Mouse (Mus musculus) right cerebral cortex, adult 2 months (tissue): Measurements from ENCODE around the gene Pcsk2.
A peak's percentile ranks its signal among the peaks of the same experiment; 100 is the strongest.

Experiments used
- DNase-seq, 2 experiments: peaks; one replicate each; pipeline ENCODE4 v3.0.0; 2021 to 2022; ENCODE audit warnings: low spot score in 2 of 2

The Pcsk2 gene

GRCm38 (mm10) chr2:143837291-143837701 lies 291.3 kb downstream of the Pcsk2 start:
- peak; percentile 80 to 84 for DNase-seq

DNA sequence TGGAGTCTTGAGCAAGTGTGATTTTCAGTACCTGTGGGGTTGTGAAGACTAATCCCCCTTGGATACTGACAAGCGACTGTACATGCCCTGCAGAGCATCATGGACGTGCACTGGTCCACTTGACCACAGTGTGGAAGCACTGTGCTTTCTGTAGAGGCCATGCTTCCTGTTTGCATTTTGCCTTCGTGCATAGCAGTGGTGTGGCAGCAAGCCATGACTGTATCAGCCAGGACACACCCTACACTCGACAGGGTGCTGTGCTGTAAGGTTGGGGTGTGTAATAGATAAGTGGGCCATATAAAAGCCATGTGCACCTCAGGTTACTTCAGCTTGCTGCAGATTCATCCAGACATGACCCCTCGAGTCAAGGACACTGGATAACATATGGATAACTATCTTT lies 292.7 kb downstream of the Pcsk2 start:
- no peak for DNase-seq

DNA sequence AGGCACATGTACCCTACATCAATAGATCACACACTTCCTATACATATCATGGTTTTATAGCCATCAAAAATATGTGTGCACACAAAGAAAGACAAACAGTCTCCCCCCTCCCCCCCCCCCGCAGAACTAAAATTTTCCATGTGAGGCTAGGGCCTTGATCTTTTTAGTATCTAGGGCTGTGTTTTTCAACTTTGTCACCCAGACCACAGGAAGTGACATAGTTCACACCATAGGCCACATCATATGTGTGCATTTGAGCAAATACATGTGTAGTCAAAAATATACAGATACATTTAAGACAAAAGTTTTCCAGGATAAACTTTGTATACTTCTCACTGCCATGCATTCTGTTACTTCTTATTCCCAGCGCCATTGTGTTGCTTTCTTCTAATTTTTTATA lies 293.5 kb downstream of the Pcsk2 start:
- no peak for DNase-seq

GRCm38 (mm10) chr2:143840895-143841294 lies 294.9 kb downstream of the Pcsk2 start:
- DNase-seq, result no peak

DNA sequence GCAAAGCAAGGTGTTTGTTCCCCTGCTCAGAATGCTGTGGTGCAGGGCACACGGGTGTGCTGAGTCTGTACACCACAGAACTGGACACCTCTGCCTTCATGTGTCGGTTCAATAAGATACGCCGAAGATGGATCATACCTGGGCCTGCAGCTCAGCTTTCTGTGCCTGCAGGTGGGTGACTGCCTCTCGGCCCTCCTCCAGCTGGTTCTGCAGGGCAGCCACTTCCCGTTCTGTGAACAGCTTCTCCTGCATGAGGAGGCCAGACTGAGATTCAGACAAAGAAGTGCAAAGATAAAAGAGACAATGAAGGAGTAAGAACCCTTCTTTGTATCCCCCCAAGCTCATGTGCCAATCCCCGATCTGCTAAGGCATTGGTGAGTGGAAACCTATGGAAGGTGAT lies 295.6 kb downstream of the Pcsk2 start:
- no peak for DNase-seq

GRCm38 (mm10) chr2:143844779-143845178 lies 298.8 kb downstream of the Pcsk2 start:
- no peak for DNase-seq

GRCm38 (mm10) chr2:143846799-143847198 lies 300.8 kb downstream of the Pcsk2 start:
- no peak for DNase-seq

- no peak for DNase-seq
Observed at GRCm38 (mm10) chr2:143847291-143847690, 301.3 kb downstream of the Pcsk2 start.

DNA sequence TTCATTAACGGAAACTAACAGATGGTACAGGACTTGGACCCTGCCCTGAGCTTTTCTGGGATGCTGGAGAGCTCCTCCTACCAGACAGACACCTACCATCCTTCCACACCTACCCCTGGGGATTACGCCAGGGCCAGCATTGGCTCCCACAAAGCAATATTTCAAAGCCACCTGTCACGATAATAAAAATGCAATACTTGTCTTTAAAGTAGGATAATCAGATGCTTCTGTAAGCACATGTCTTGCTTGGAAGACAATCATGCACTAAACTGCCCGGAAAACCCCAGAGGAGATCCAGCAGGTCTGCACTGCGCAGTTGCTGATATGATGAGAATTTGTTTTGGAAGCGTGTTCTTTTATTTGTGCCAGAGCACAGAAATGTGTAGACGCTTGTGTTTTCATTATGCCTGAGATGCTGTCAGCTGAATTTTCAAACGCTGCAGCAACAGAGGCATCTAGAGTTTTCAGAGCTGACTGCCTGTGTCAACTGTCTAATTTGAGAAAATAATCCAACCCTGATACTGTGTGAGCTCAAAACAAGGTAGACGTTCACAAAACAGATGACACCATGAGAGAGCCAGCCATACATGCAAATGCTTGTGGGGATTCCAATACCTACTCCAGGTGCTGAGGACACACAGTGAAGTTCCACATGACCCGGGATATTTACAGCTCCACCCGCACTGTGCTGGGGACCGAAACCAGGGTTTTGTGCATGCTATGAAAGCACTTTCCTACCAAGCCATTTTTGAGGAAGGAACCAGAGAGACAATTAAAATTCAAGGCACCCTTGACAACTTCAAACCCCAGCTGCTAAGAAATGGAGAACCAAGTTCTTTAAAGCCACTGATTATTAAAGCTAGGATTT lies 305.6 kb downstream of the Pcsk2 start:
- DNase-seq, result peak; percentile 15 to 23

- DNase-seq, result no peak
Observed at GRCm38 (mm10) chr2:143852295-143853275, 306.6 kb downstream of the Pcsk2 start.

DNA sequence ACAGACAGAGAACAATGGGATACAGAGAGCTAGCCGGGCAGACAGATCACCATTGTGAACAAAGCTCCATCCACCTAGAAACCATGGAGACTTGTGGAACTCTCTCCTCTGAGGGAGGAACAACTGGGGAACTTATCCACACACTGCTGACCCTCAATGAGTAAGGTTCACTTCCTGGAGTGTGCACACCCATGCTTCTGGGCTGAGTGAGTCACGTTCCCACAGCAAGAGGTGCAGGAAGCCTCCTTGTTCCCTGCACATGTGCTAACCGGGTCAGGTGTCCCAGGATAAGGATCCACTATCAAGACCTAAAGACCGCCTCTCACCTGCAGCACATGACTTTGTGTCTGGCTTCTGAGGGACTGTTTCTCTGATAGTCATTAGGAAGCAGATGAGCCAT lies 307.5 kb downstream of the Pcsk2 start:
- no peak for DNase-seq

- no peak for DNase-seq
Observed at GRCm38 (mm10) chr2:143859166-143859565, 313.2 kb downstream of the Pcsk2 start.

- DNase-seq, result peak in 1 of 2 experiments; percentile 13
Observed at GRCm38 (mm10) chr2:143862484-143863231, 316.7 kb downstream of the Pcsk2 start, which contains the start of gene Bfsp1. Gene Bfsp1, minus strand, starts transcription at chr2:143863173.

DNA sequence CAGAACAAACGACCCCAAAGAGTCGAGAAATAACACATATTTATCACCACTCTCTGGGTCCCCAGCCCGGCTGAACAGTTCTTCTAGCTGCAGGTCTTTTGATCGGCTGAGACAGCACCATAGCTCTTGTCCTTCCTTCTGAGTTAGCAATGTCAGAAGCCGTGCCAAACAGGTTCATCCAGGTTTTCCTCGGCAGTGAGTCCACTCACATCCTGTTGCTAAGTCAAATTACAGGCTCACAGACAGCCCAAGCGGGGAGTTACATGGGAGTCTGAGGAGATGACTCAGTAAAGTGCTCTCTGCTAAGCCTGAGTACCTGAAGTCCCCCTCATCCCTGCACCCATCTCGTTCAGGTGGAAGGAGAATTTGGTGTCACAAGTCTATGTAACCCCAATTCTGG lies 318.6 kb downstream of the Pcsk2 start:
- no peak for DNase-seq
